Mouse (Mus musculus) neural tube, embryonic 15.5 days (tissue): ENCODE results near the gene Znhit6. TPM values are rescaled to one million over a fixed set of nuclear protein-coding genes. Genes with fewer than 3 reads are reported as not detected.

Source experiments
- ATAC-seq: fragments of 200-750 bp; cut with Nextera tagmentation; 2 replicates; pipeline ENCODE4 v1.8.0; 2017; ENCODE audit warnings: mild to moderate bottlenecking, moderate TSS enrichment, moderate library complexity; ENCODE audit not compliant: low FRiP score
- H3K27ac ChIP-seq: fragments of 300-500 bp; sonication (generic); replicated peaks from 2 replicates; pipeline ENCODE4 v1.5.1; 2015; ENCODE audit warnings: mild to moderate bottlenecking, inconsistent platforms
- H3K27me3 ChIP-seq: fragments of 300-500 bp; sonication (generic); replicated peaks from 2 replicates; pipeline ENCODE4 v1.6.1; 2015; ENCODE audit warnings: inconsistent platforms
- H3K36me3 ChIP-seq: fragments of 300-500 bp; sonication (generic); 2 replicates; pipeline ENCODE4 v1.6.1; 2015; ENCODE audit warnings: inconsistent platforms
- H3K4me1 ChIP-seq: fragments of 300-500 bp; sonication (generic); 2 replicates; pipeline ENCODE4 v1.6.1; 2015; ENCODE audit warnings: inconsistent platforms
- H3K4me2 ChIP-seq: fragments of 300-500 bp; sonication (generic); 2 replicates; pipeline ENCODE4 v1.6.1; 2015; ENCODE audit warnings: inconsistent platforms, mild to moderate bottlenecking, moderate library complexity
- H3K4me3 ChIP-seq: fragments of 300-500 bp; sonication (generic); replicated peaks from 2 replicates; pipeline ENCODE4 v1.5.1; 2015; ENCODE audit warnings: mild to moderate bottlenecking, inconsistent platforms
- H3K9ac ChIP-seq: fragments of 300-500 bp; sonication (generic); replicated peaks from 2 replicates; pipeline ENCODE4 v1.6.1; 2015; ENCODE audit warnings: mild to moderate bottlenecking, inconsistent platforms
- H3K9me3 ChIP-seq: fragments of 300-500 bp; sonication (generic); replicated peaks from 2 replicates; pipeline ENCODE4 v1.6.1; 2016; ENCODE audit warnings: inconsistent platforms
- whole genome bisulfite sequencing: fragments of 180-500 bp; shearing (Covaris S2); methylation state at CpG from one replicate; pipeline ENCODE4 v1.1.7; 2015; ENCODE audit warnings: mixed read lengths; 5-methylcytosine and 5-hydroxymethylcytosine counted together
- polyA plus RNA-seq: library from polyadenylated mRNA; unstranded; fragments of >200 nt; fragmentation: Nextera tagmentation; extraction: Ambion mirVana; gene quantifications from 2 replicates; pipeline ENCODE4 v1.2.1, GENCODE M21; 2015

Gene Znhit6
- polyA plus RNA-seq, 1 experiment from 2014 or later, result 36.6 TPM

DNA sequence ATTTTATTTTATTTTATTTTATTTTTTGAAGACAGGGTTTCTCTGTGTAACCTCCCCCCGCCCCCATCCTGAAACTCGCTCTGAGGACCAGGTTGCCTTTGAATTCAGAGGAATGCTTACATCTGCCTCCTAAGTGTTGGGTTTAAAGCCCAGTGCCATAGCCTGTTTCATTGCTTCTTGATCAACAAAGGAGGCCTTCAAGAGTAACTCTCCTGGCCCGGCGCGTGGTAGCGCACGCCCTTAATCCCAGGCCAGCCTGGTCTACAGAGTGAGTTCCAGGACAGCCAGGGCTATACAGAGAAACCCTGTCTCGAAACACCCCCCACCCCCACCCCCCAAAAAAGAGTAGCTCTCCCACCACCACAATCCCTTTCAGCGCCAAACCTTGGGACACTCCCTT is 78.0 kb downstream of the Znhit6 start:
- WGBS, result 69% methylated on average over 9 of the region's 9 CpGs
- H3K4me2 ChIP-seq, result 0 out of 2 replicates have a peak overlapping the region, but pooled peaks have one; percentile 86
- peaks cover 47% of the 10 kb centered on the region for H3K4me1 ChIP-seq

More for the DNA sequence above, 78.0 kb downstream of the Znhit6 start:
- H3K27ac ChIP-seq, result no peak overlapping the region
- no peak overlapping the region for H3K4me3 ChIP-seq
- H3K36me3 ChIP-seq, result no peaks in the 10 kb centered on the region
- no peak overlapping the region for H3K9ac ChIP-seq
- no peak for ATAC-seq
- H3K27me3 ChIP-seq, result peaks cover 30% of the 10 kb centered on the region
- H3K9me3 ChIP-seq, result no peaks in the 10 kb centered on the region

Other genes with a start within 250 kb of the Znhit6 start
- gene Ccn1, start 73.8 kb downstream of the Znhit6 start, polyA plus RNA-seq, result 8.9 and 10.2 TPM in 2 replicates
- 108 and 123 TPM in 2 replicates for gene Ddah1, start 182.5 kb downstream of the Znhit6 start, polyA plus RNA-seq